Mouse (Mus musculus): ENCODE measurements around the gene Sfswap.
"Not testable (repeated sequence)": the region's sequence is repeated elsewhere in the genome, so short reads cannot be mapped to it uniquely, and the experiment has no call there.

Sfswap gene

GRCm38 (mm10) chr5:129500722-129501634 lies at the start of gene Sfswap:
Gene Sfswap (plus strand): TSS chr5:129501221.
- DNase-seq (ENCODE audit: low spot score in 2 of 2) = peak; percentile 76 to 79

DNA sequence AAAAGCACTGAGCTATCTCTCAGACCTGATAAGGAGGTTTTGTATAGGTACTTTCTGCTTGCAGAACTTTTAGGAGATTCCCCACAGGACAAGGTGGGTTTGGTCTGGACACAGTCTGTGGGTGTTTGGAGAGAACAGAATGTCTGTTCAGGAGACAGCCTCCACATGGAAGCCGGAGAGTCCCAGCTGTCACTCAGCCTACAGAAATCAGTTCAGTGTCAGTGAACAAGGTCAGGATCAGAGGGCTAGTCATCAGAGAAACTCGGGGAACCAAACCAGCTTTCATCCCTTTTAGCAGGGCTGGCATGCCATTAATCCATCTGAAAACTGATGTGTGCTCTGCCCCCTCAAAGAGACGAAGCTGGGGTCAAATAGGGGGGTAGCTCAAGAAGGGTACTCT lies 48.5 kb upstream of the Sfswap start:
- no peak for DNase-seq (ENCODE audit: low spot score in 2 of 2)

DNA sequence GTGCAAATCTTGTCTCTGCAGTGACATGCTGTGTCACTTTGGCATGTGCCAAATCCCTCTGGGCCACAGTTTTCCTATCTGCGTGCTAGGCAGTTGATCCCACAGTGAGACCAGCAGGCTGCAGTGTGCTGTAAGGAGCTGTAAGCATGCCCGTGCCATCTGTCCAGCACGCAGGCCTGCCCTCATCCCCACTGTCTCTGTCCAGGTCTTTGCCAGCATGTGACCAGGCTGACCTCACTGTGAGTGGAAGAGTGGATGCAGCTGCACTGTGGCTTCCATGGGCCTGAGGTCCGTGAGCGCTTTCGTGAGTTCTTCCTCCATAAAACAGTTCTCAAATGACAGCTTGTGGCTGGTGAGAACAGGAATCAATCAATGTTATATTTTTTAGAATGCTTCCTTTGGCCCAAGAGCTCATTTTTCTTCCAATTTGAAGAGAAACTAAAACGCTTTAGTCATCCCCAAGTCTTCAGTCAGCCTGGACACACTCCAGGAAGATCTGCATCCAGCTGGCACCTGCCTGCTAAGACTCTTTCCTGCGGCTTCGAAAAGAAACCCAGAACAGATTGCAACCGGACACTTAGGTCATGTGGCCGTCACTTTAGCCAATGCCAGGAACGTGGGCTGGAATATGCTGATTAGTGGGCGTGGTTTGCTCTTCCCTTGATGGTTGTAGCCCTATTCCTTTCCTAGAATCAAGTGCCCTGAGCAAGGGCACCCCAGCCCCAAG lies 46.1 kb upstream of the Sfswap start:
- DNase-seq (ENCODE audit: low spot score in 2 of 2) = peak; percentile 52 to 65

- no peak for DNase-seq (ENCODE audit: low spot score in 2 of 2)
These were observed 45.5 kb upstream of the Sfswap start for GRCm38 (mm10) chr5:129455529-129455896.

- DNase-seq (ENCODE audit: low spot score in 2 of 2) = no peak
These were observed 44.4 kb upstream of the Sfswap start for GRCm38 (mm10) chr5:129456579-129457140.

DNA sequence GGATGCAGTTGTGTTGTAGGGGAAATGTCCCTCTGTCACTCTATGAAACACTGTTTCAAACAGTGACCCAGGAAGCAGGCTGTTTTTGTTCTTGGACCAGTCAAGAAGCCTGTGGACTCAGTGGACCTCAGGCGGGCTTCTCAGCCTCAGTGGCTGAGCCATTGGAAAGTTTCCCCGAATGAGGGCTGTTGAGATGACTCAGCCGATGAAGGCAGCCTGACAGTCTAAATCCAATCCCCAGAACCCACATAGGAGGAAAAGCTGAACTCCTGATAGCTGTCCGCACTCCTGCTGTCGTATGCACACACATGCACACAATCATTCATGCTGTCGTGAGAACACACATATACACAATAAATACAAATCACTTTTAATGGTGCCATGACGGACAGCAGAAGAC lies 42.9 kb upstream of the Sfswap start:
- DNase-seq (ENCODE audit: low spot score in 2 of 2) = no peak

DNA sequence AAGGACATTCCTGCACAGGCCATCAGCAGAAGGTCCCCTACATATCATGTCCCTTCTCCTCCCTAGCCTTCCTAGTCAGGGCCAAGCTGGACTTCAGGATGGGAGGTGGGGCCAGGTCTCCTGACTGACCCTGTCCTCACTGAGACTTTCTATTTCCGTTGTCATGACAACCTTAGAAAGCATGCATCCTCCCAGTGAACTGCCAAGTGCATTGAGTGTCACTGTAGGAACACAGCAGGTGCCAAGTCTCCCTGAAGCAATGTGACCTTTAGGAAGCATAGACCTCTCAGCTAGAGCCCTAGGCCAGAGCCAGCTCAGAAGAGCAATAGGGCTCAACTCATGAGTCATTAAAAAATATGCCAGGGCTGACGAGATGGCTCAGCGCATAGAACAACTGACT lies 42.5 kb upstream of the Sfswap start:
- DNase-seq (ENCODE audit: low spot score in 2 of 2) = no peak

- DNase-seq (ENCODE audit: low spot score in 2 of 2) = no peak
These were observed 40.1 kb upstream of the Sfswap start for GRCm38 (mm10) chr5:129460798-129461476.

- DNase-seq (ENCODE audit: low spot score in 2 of 2) = not testable (repeated sequence)
These were observed 37.4 kb upstream of the Sfswap start for GRCm38 (mm10) chr5:129463648-129464047.

- DNase-seq (ENCODE audit: low spot score in 2 of 2) = peak in 1 of 2 experiments; percentile 31
These were observed 35.2 kb upstream of the Sfswap start for GRCm38 (mm10) chr5:129465788-129466187.

DNA sequence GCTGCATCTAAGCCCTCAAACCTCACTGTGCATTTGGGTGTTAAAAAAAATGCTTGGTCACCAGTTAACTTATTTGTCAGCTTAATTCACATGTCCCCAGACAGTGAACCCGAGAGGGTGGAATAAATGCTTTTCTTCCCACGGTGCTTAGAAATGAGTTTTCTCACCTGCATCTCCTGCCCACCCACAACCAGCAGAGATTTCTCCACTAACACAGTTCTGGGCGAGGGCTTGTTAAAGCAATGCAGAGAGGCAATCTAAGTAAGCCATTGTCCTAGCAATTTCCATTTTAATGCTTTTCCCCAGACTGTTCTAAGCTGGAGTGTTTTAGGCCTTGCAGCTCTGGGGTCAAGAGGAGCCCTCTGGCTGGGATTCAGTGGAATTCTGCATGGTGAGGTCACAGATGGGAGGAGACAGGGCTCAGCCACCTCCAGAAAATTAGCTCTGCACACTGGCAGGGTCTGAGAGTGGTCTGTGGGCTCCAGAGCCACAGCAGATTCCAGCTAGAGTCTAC lies 25.4 kb upstream of the Sfswap start:
- no peak for DNase-seq (ENCODE audit: low spot score in 2 of 2)

- DNase-seq (ENCODE audit: low spot score in 2 of 2) = no peak
These were observed 11.1 kb upstream of the Sfswap start for GRCm38 (mm10) chr5:129489879-129490278.

GRCm38 (mm10) chr5:129501671-129502070 lies 650 bp downstream of the Sfswap start:
- no peak for DNase-seq (ENCODE audit: low spot score in 2 of 2)

DNA sequence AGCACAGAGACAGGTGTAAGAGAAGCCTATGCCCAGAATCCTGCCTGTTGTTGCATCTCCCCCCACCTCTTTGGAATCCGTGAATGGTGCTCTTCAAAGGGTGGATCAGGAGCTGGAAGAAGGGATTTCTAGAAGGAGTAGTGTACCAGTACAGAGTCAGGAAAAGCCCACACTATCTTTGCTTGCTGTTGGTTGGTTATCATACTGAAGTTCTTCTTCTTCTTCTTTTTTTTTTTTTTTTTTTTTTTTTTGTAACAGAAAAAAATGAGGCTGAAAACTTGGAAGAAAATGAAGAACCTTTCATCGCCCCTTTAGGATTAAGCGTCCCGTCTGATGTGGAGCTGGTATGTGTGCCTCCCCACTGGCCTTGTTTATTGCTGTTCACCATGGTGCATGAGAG lies 5.9 kb downstream of the Sfswap start:
- no peak for DNase-seq (ENCODE audit: low spot score in 2 of 2)

DNA sequence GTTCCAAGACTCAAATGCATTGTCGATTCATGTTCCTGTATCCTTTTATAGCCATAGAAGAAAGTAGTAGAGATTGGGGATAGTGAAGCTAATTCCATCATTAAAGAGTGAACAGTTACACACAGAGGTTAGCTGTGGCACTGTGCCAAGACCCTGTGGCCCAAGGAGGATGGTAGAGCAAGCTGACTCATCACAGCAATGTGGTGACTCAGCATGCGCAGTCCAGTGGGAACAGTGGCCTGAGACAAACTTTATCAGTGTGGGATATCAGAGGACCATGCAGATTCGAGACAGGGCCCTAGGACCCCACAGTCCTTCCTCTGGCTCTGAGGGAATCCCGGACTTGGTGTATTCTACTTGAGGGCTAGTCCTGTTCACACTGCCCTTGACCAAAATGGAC lies 17.2 kb downstream of the Sfswap start:
- DNase-seq (ENCODE audit: low spot score in 2 of 2) = no peak

DNA sequence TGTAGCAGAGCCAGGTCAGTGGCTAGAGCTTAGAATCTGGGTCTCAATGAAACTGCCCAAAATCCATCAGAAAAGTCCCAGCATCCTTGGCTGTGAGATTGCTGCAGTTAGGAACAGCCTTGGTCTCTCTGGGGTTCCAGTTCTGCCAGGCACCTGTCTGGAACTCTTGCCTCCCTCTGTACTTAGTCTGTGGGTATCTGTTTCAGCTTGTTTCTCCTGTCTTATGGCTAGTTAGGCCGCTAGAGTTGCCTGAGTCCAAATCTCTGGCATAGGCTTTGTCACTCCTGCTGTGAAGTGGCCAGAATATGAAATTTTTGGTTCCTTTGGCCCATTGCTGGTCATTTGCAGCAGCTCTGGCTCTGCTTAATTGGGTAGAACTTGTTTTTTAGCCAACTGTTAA lies 17.8 kb downstream of the Sfswap start:
- no peak for DNase-seq (ENCODE audit: low spot score in 2 of 2)

DNA sequence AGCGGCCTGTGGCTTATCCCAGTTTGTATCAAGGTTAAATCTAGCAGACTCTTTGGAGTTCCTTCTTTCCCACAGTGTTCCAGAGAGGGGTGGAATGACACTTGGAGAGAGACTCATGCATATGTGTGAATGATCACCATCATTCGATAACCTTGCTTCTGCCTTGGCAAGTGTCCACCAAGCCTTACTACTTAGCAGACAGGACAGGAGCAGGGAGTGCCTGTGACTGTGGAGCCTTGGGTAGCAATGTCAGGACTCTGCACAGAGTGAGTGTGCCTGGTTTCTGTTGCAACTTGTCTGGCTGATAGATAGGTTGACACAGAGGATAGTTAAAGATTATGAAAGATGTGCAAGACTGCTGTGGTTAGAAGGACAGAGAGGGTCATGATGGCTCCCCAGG lies 18.6 kb downstream of the Sfswap start:
- DNase-seq (ENCODE audit: low spot score in 2 of 2) = no peak

- no peak for DNase-seq (ENCODE audit: low spot score in 2 of 2)
These were observed 20.5 kb downstream of the Sfswap start for GRCm38 (mm10) chr5:129521501-129521900.

- no peak for DNase-seq (ENCODE audit: low spot score in 2 of 2)
These were observed 20.9 kb downstream of the Sfswap start for GRCm38 (mm10) chr5:129521913-129522312.

GRCm38 (mm10) chr5:129523166-129523565 lies 22.1 kb downstream of the Sfswap start:
- DNase-seq (ENCODE audit: low spot score in 2 of 2) = no peak

GRCm38 (mm10) chr5:129524751-129525150 lies 23.7 kb downstream of the Sfswap start:
- DNase-seq (ENCODE audit: low spot score in 2 of 2) = no peak

DNA sequence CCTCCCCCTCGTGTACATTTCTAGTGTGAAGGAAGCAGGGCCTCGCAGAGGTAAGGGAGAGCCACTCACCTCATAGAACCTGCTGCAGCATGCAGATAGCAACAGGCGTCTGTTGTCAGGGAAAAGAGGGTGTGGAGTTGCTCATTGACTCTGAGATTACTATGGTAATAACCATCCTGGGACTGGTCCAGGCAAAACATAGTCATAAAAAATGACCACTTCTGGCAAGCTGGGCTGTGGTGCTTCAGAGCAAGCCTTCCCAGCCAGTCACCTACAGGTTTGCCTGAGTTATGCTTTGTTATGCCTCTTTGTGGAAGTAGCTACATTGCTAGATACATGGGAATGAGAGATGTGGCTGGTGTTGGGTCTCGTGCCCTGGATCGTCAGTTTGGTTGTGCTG lies 26.1 kb downstream of the Sfswap start:
- no peak for DNase-seq (ENCODE audit: low spot score in 2 of 2)

Measured in frontal cortex, postnatal 14 days (tissue).